Mouse (Mus musculus): ENCODE data around the gene Il1b.

GRCm38 (mm10) chr2:129385331-129385730 lies 14.4 kb upstream of the Il1b start:
- no peak for TF ChIP-seq TAL1 (IDR thresholded peaks at IDR 0.05; ENCODE audit: low read length)
- no peak for TF ChIP-seq EP300 (IDR thresholded peaks at IDR 0.05; ENCODE audit: low read depth in 1 of 2, low read length in 2 of 2)
- no peak for TF ChIP-seq MYC (IDR thresholded peaks at IDR 0.05; ENCODE audit: low read depth, low read length)
- TF ChIP-seq ZC3H11A (IDR thresholded peaks at IDR 0.05; ENCODE audit: low read depth, low read length) = no peak
- no peak for TF ChIP-seq CTCF (IDR thresholded peaks at IDR 0.05 in 2 of 3, conservative IDR thresholded peaks at IDR 0.05 in 1 of 3; ENCODE audit: control insufficient read depth in 1 of 3, insufficient read depth in 1 of 3, low read depth in 2 of 3, low read length in 3 of 3, poor library complexity in 1 of 3, severe bottlenecking in 1 of 3)
- no peak for TF ChIP-seq BHLHE40 (IDR thresholded peaks at IDR 0.05; ENCODE audit: borderline replicate concordance, low read depth, low read length)
- no peak for TF ChIP-seq MEF2A (IDR thresholded peaks at IDR 0.05; ENCODE audit: extremely low read depth, insufficient replicate concordance, low read depth, low read length, poor library complexity, severe bottlenecking)
- no peak for TF ChIP-seq GATA1 (IDR thresholded peaks at IDR 0.05; ENCODE audit: low read depth, low read length)
- TF ChIP-seq ZKSCAN1 (IDR thresholded peaks at IDR 0.05; ENCODE audit: low read depth, low read length) = no peak
- no peak for TF ChIP-seq SIN3A (IDR thresholded peaks at IDR 0.05; ENCODE audit: low read length)
- TF ChIP-seq CHD2 (IDR thresholded peaks at IDR 0.05; ENCODE audit: low read length) = no peak
- TF ChIP-seq KAT2A (conservative IDR thresholded peaks at IDR 0.05; ENCODE audit: low read depth, low read length) = no peak
- no peak for TF ChIP-seq USF2 (IDR thresholded peaks at IDR 0.05; ENCODE audit: borderline replicate concordance in 1 of 2, insufficient read depth in 1 of 2, low read depth in 1 of 2, low read length in 2 of 2)

All from MEL (cell line).